Mouse (Mus musculus) hindbrain, embryonic 13.5 days (tissue): ENCODE results near the gene Taf15. TPM values are rescaled to one million over a fixed set of nuclear protein-coding genes. Genes with fewer than 3 reads are reported as not detected.

Experiments
- ATAC-seq: fragments of 200-750 bp; cut with Nextera tagmentation; 2 replicates; pipeline ENCODE4 v1.8.0; 2017; ENCODE audit warnings: moderate TSS enrichment; ENCODE audit not compliant: low FRiP score
- H3K27ac ChIP-seq: fragments of 300-500 bp; sonication (generic); 2 replicates; pipeline ENCODE4 v1.5.1; 2015; ENCODE audit warnings: inconsistent platforms, mild to moderate bottlenecking, moderate library complexity
- H3K27me3 ChIP-seq: fragments of 300-500 bp; sonication (generic); 2 replicates; pipeline ENCODE4 v1.6.1; 2015; ENCODE audit warnings: mild to moderate bottlenecking, inconsistent platforms
- H3K36me3 ChIP-seq: fragments of 300-500 bp; sonication (generic); 2 replicates; pipeline ENCODE4 v1.6.1; 2015; ENCODE audit warnings: mild to moderate bottlenecking, inconsistent platforms
- H3K4me1 ChIP-seq: fragments of 300-500 bp; sonication (generic); replicated peaks from 2 replicates; pipeline ENCODE4 v1.6.1; 2015; ENCODE audit warnings: inconsistent platforms
- H3K4me2 ChIP-seq: fragments of 300-500 bp; sonication (generic); 2 replicates; pipeline ENCODE4 v1.6.1; 2015; ENCODE audit warnings: inconsistent platforms, mild to moderate bottlenecking, moderate library complexity
- H3K4me3 ChIP-seq: fragments of 300-500 bp; sonication (generic); 2 replicates; pipeline ENCODE4 v1.5.1; 2015; ENCODE audit warnings: mild to moderate bottlenecking, inconsistent platforms
- H3K9ac ChIP-seq: fragments of 300-500 bp; sonication (generic); 2 replicates; pipeline ENCODE4 v1.6.1; 2015; ENCODE audit warnings: mild to moderate bottlenecking, inconsistent platforms
- H3K9me3 ChIP-seq: fragments of 300-500 bp; sonication (generic); 2 replicates; pipeline ENCODE4 v1.6.1; 2016; ENCODE audit warnings: inconsistent platforms
- WGBS: fragments of 180-500 bp; shearing (Covaris S2); methylation state at CpG from one replicate; pipeline ENCODE4 v1.1.7; 2015; 5-methylcytosine and 5-hydroxymethylcytosine counted together
- polyA plus RNA-seq: library from polyadenylated mRNA; unstranded; fragments of >200 nt; fragmentation: Nextera tagmentation; extraction: Ambion mirVana; gene quantifications from 2 replicates; pipeline ENCODE4 v1.2.1, GENCODE M21; 2015

Gene Taf15
- polyA plus RNA-seq, 1 experiment from 2014 or later, result 16.4 TPM

GRCm38 (mm10) chr11:83551668-83552067, 78.8 kb downstream of the Taf15 start:
- Histone ChIP-seq H3K27me3 (no peaks in the 10 kb centered on the region), H3K4me1 (no peaks in the 10 kb centered on the region), H3K9ac (no peak overlapping the region), H3K4me2 (no peak overlapping the region), H3K9me3 (no peaks in the 10 kb centered on the region), H3K27ac (no peak overlapping the region), H3K4me3 (no peak overlapping the region), H3K36me3 (no peaks in the 10 kb centered on the region)
- no peak for ATAC-seq
- 88% methylated on average over 5 of the region's 5 CpGs for WGBS

Other genes with a start within 250 kb of the Taf15 start
- 0.04 and 0.17 TPM in 2 replicates for gene Slfn14, start 186.4 kb upstream of the Taf15 start, polyA plus RNA-seq
- 111 and 114 TPM in 2 replicates for gene Ap2b1, start 174.1 kb upstream of the Taf15 start, polyA plus RNA-seq
- gene Pex12, start 170.5 kb upstream of the Taf15 start, polyA plus RNA-seq, result 16.8 and 18.3 TPM in 2 replicates
- 22.2 and 22.5 TPM in 2 replicates for gene Rasl10b, start 63.9 kb upstream of the Taf15 start, polyA plus RNA-seq
- 0.43 and 1.4 TPM in 2 replicates for gene Gas2l2, start 43.6 kb upstream of the Taf15 start, polyA plus RNA-seq
- 0.48 TPM in 1 of 2 replicates, not detected in the other for gene 1700020L24Rik, start 35.4 kb upstream of the Taf15 start, polyA plus RNA-seq
- gene Mmp28, start 10.0 kb upstream of the Taf15 start, polyA plus RNA-seq, result 3.5 and 3.8 TPM in 2 replicates
- gene Heatr9, start 49.1 kb downstream of the Taf15 start, polyA plus RNA-seq, result not detected in 2 replicates
- gene Ccl5, start 57.4 kb downstream of the Taf15 start, polyA plus RNA-seq, result not detected in 2 replicates
- gene Ccl9, start 105.5 kb downstream of the Taf15 start, polyA plus RNA-seq, result 1.9 and 4.1 TPM in 2 replicates
- 2.3 and 2.7 TPM in 2 replicates for gene Ccl6, start 120.0 kb downstream of the Taf15 start, polyA plus RNA-seq
- not detected in 2 replicates for gene Rpl9-ps1, start 172.5 kb downstream of the Taf15 start, polyA plus RNA-seq
- 1.6 and 1.8 TPM in 2 replicates for gene Ccl3, start 176.3 kb downstream of the Taf15 start, polyA plus RNA-seq
- 0.53 and 0.71 TPM in 2 replicates for gene Ccl4, start 189.5 kb downstream of the Taf15 start, polyA plus RNA-seq
- gene Wfdc17, start 230.9 kb downstream of the Taf15 start, polyA plus RNA-seq, result 0.35 TPM in 1 of 2 replicates, not detected in the other
- not detected in 2 replicates for gene Wfdc18, start 235.9 kb downstream of the Taf15 start, polyA plus RNA-seq